Mouse (Mus musculus): Measurements from ENCODE around the gene Rock2.

- no peak for TF ChIP-seq CTCF (IDR thresholded peaks at IDR 0.05; ENCODE audit: low read depth)
- TF ChIP-seq EP300 (IDR thresholded peaks at IDR 0.05; ENCODE audit: low read depth), result no peak
Observed at GRCm38 (mm10) chr12:16873549-16873948, 21.1 kb upstream of the Rock2 start.
